Mouse (Mus musculus) erythroblast, embryonic 14.5 days (primary cell): ENCODE results near the gene Hacd4. TPM values are rescaled to one million over a fixed set of nuclear protein-coding genes. Genes with fewer than 3 reads are reported as not detected.

ENCODE experiments used
- H3K27me3 ChIP-seq: 2 replicates; pipeline ENCODE4 v1.6.1; 2012; ENCODE audit warnings: inconsistent platforms; ENCODE audit not compliant: control insufficient read depth
- H3K36me3 ChIP-seq: 2 replicates; pipeline ENCODE4 v1.6.1; 2012; ENCODE audit warnings: mild to moderate bottlenecking, inconsistent platforms; ENCODE audit not compliant: control insufficient read depth
- H3K4me1 ChIP-seq: 2 replicates; pipeline ENCODE4 v1.6.1; 2012; ENCODE audit warnings: inconsistent platforms; ENCODE audit not compliant: control insufficient read depth
- H3K4me3 ChIP-seq: replicated peaks from 2 replicates; pipeline ENCODE3; 2012; ENCODE audit warnings: moderate library complexity, mild to moderate bottlenecking, inconsistent platforms
- H3K9me3 ChIP-seq: 2 replicates; pipeline ENCODE4 v1.6.1; 2012; ENCODE audit warnings: low read length, inconsistent platforms, mixed read lengths; ENCODE audit not compliant: control insufficient read depth
- GATA1 ChIP-seq: IDR thresholded peaks from 2 replicates; pipeline ENCODE4 v1.6.1; 2012; ENCODE audit warnings: low read length, inconsistent platforms, mixed read lengths
- TAL1 ChIP-seq: IDR thresholded peaks from 3 replicates; pipeline ENCODE4 v1.6.1; 2012; ENCODE audit warnings: low read length, inconsistent platforms, mixed read lengths
- polyA plus RNA-seq: library from polyadenylated mRNA; stranded (reverse); fragments of >175 nt; gene quantifications from 2 replicates; pipeline ENCODE4 v1.2.3, GENCODE M21; 2012

The Hacd4 gene
- polyA plus RNA-seq, 1 experiment = 0.01 TPM

DNA sequence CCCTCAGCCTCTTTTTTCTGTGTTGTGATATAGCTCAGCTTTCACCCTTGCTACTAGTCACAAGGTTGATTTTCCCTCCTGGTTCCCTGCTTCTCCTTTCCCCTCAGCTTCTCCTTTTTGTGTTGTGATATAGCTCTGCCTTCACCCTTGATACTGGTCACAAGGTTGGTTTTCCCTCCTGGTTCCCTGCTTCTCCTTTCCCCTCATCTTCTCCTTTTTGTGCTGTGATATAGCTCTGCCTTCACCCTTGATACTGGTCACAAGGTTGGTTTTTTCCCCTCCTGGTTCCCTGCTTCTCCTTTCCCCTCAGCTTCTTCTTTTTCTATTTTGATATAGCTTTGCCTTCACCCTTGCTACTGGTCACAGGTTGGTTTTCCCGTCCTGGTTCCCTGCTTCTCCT lies 48.7 kb downstream of the Hacd4 start:
- Histone ChIP-seq H3K4me1 (no peaks in the 10 kb centered on the region), H3K4me3 (no peak overlapping the region), H3K27me3 (no peaks in the 10 kb centered on the region), H3K36me3 (peaks cover 4% of the 10 kb centered on the region), H3K9me3 (no peaks in the 10 kb centered on the region)
- TF ChIP-seq GATA1 = no peak
- no peak for TF ChIP-seq TAL1

DNA sequence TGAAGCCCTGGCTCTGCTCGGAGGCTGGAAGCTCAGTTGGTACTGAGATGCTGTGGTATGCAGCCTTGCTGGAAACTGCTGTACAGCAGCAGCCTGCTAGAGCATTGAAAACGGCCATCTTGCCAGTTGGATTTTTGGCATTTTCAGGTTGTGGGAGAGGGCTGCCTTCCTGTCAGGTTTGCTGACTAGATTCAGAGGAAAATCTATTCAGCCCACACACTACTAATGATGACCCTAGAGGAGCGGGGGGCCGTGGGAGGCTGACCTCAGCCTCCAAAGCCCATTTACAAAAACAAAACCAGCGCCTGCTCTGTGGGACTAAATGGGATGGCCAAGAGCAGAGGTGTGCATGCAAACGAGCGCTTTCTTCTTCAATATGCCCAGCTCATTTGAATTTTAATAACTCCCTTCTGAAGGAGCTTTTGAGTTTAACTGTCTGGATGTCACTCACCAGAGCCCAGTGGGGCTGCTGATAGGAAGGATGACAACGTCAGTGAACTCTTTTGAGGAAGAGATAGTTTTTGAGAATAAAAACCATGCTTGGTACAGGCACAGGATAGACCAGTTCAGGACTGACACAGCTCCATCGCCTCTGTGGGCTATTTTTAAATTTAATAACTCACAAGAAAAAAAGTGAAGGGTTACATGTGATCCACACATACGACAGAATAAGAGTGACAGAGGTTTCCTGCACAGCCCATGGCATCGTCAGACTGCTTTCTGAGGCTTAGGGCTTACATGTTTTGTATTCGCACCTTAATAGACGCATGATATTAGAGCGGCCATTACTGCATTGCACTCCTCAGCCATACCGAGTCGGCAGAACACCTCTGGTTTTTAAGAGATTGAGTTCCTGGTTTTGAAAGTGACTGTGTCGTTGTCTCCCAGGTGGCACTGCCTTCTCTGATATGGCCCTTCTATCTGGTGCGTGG lies 66.2 kb downstream of the Hacd4 start:
- TF ChIP-seq TAL1 = no peak
- TF ChIP-seq GATA1 = no peak
- Histone ChIP-seq H3K36me3 (peaks cover 2% of the 10 kb centered on the region; the same call in 1 of the 2 replicates), H3K9me3 (no peaks in the 10 kb centered on the region), H3K27me3 (no peaks in the 10 kb centered on the region), H3K4me1 (no peaks in the 10 kb centered on the region), H3K4me3 (no peak overlapping the region)

DNA sequence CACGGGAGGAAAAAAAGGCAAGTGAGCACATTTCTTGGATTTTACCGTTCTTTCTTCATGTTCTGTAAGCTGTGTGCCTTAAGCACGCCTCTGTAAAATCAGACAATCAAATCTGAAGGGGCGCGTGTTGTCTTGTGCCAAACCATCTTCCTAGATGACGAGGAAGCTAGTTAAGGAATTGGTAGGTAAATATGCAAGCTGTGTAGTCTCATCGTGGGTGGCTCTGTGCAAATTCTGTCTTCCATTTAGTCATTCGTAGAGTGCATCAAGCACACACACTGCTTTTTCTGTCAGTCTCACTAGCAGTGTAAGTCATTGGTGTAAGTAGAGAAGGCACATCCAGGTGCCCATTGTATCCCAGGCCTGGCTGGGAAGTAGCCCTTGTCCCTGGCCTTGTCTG lies 67.9 kb downstream of the Hacd4 start:
- H3K4me3 ChIP-seq = no peak overlapping the region
- no peaks in the 10 kb centered on the region for H3K27me3 ChIP-seq
- H3K36me3 ChIP-seq = peaks cover 2% of the 10 kb centered on the region; the same call in 1 of the 2 replicates
- TF ChIP-seq TAL1 (no peak), GATA1 (no peak)
- no peaks in the 10 kb centered on the region for H3K4me1 ChIP-seq
- no peaks in the 10 kb centered on the region for H3K9me3 ChIP-seq

DNA sequence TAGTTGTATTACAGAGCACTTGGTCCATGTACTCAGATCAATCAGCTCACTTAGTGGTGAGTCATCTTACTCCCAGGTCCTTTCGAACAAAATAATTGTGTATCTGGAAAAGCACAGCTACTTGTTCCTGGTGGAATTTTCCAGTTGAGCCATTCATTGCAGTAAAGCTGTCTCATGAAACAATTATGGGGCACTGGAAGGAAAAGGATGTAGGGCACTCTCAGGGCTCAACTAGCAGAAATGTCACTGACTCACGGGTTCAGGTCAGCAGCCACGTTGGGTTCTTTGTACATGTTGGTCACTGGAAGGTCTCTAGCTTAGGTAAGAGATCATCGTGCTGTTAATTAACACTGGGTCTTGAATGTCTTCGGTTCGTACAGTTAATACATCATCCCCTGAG lies 68.8 kb downstream of the Hacd4 start:
- H3K27me3 ChIP-seq = no peaks in the 10 kb centered on the region
- no peaks in the 10 kb centered on the region for H3K9me3 ChIP-seq
- no peak overlapping the region for H3K4me3 ChIP-seq
- H3K4me1 ChIP-seq = no peaks in the 10 kb centered on the region
- no peak for TF ChIP-seq GATA1
- no peak for TF ChIP-seq TAL1
- peaks cover 2% of the 10 kb centered on the region; the same call in 1 of the 2 replicates for H3K36me3 ChIP-seq

DNA sequence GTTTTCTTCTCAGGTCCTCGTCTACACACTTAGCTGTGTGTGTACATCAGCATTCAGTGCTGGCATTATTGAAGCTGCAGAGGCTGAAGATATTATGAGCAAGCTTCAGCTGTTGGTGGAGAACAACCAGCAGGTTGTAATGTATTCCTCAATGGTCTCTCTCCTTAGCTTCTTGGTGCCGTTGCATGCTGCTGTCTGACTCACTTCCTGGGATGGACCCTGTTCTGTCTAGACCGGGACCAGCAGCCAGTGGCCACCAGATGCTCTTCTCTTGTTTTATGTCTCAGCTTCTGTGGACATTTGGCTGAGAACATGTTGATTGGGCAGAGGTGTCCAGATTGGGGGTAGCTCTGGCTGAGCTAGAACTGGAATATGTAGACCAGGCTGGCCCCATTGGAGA lies 81.3 kb downstream of the Hacd4 start:
- Histone ChIP-seq H3K9me3 (no peaks in the 10 kb centered on the region), H3K4me3 (no peak overlapping the region), H3K36me3 (peaks cover 2% of the 10 kb centered on the region; the same call in 1 of the 2 replicates), H3K4me1 (no peaks in the 10 kb centered on the region), H3K27me3 (no peaks in the 10 kb centered on the region)
- TF ChIP-seq TAL1 = no peak
- TF ChIP-seq GATA1 = no peak

DNA sequence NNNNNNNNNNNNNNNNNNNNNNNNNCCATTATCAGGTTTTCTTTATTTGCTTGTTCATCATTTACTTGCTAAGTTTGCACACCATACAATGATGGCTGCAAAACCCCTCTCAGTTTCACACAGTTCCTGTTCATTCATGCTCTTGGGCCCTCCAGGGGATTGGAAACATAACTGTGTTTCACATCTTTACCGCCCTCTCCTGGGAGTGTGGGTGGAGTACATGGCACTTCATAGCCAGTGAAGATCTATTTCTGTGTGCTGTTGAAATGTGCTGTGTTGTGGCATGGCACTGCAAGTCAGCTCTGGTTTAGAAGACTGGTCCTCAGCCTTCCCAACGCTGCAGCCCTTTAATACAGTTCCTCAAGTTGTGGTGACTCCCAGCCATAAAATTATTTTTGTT lies 82.1 kb downstream of the Hacd4 start:
- Histone ChIP-seq H3K27me3 (no peaks in the 10 kb centered on the region), H3K4me3 (no peak overlapping the region), H3K36me3 (peaks cover 2% of the 10 kb centered on the region; the same call in 1 of the 2 replicates), H3K9me3 (no peaks in the 10 kb centered on the region), H3K4me1 (no peaks in the 10 kb centered on the region)
- TF ChIP-seq GATA1 (no peak), TAL1 (no peak)

DNA sequence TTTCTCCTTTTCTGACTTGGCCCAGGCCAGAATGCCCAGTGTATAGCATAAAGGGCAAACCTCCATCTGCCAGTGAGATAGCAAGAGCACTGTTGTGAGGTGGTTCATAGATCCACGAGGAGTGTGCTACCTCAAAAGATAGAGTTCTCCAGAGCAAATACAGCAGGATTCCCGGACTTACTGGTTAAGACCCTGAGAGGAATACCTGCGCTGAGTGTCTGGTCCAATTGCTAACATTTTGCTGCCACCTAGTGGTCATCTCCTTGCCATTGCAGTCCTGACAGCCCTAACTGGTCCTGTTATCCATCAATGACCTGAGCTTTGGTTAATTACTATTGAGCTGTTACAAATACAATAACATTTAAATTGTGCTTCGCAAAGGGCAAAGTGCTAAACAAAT lies 87.8 kb downstream of the Hacd4 start:
- TF ChIP-seq GATA1 (no peak), TAL1 (no peak)
- Histone ChIP-seq H3K4me1 (no peaks in the 10 kb centered on the region), H3K9me3 (no peaks in the 10 kb centered on the region), H3K36me3 (no peaks in the 10 kb centered on the region; the same call in 1 of the 2 replicates), H3K27me3 (no peaks in the 10 kb centered on the region), H3K4me3 (no peak overlapping the region)

Other genes with a start within 250 kb of the Hacd4 start
- not detected in 2 replicates for gene Ifnb1, start 83.8 kb upstream of the Hacd4 start, polyA plus RNA-seq
- gene Ifna15, start 119.3 kb upstream of the Hacd4 start, polyA plus RNA-seq = not detected in 2 replicates
- not detected in 2 replicates for gene Ifna14, start 132.9 kb upstream of the Hacd4 start, polyA plus RNA-seq
- not detected in 2 replicates for gene Ifna9, start 153.5 kb upstream of the Hacd4 start, polyA plus RNA-seq
- not detected in 2 replicates for gene Ifna12, start 164.4 kb upstream of the Hacd4 start, polyA plus RNA-seq
- gene C87499, start 195.5 kb upstream of the Hacd4 start, polyA plus RNA-seq = 0.03 TPM in 1 of 2 replicates, not detected in the other
- gene Ifna13, start 205.5 kb upstream of the Hacd4 start, polyA plus RNA-seq = not detected in 2 replicates
- not detected in 2 replicates for gene Ifna16, start 238.0 kb upstream of the Hacd4 start, polyA plus RNA-seq
- gene Ifna2, start 245.0 kb upstream of the Hacd4 start, polyA plus RNA-seq = not detected in 2 replicates